Mouse (Mus musculus): Measurements from ENCODE around the gene Gdpd3. TPM values are rescaled to one million over a fixed set of nuclear protein-coding genes. Genes with fewer than 3 reads are reported as not detected.

Gdpd3 gene
- total RNA-seq, 2 experiments from 2014 or later = 9.2 TPM; not detected in 1

DNA sequence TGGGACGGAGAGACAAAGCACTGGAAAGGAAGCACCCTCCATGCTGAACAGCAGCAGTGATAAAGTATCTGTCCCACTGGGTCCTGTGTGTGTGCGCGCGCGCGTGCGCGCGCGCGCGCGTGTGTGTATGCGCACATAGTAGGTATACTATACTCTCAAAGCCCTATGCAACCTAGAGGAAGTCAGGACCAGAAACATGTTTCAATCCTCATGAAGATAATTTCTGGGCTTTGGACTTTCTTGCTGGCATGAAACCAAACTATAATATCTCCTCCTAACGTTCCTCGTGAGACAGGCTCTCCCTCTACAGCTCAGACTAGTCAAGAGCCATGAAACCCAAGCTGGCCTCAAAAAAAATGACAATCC lies 34.9 kb downstream of the Gdpd3 start:
- ATAC-seq (replicated peaks; ENCODE audit: low FRiP score, poor library complexity, severe bottlenecking) = no peak

DNA sequence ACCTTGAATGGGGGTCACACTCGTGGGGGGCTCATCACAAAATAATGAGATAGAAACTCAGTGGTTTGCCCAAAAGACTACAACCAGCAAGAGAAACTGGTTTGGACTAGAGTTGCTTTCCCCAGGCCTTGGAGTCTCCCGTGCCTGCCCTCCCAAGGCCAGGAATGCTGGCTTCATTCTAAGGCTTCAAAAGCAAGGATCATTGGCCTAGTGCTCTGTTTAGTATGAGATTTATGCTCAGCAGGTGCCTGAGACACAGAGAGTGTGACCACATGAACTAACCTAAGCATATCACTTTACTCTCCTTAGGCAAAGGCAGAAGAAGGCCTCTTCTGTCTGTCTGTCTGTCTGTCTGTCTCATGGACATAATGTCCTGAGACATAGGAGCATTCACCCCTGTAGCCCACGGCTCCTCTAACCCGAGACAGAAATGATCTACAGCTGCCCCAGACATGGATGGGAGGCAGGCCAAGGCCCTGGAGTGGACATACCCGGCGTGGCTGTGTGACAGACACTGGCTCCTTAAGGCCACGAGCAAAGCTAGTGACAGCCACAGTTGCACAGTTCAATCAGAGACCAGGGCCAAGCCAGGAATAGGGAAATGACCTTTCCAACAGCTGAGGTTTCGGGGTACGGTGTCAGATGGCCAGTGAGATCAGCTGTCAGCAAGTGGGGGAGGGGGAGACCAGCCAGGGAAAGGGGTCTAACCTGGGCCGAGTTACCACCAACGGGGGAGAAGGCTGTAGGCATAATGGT lies 36.2 kb downstream of the Gdpd3 start:
- ATAC-seq (replicated peaks; ENCODE audit: low FRiP score, poor library complexity, severe bottlenecking) = no peak

DNA sequence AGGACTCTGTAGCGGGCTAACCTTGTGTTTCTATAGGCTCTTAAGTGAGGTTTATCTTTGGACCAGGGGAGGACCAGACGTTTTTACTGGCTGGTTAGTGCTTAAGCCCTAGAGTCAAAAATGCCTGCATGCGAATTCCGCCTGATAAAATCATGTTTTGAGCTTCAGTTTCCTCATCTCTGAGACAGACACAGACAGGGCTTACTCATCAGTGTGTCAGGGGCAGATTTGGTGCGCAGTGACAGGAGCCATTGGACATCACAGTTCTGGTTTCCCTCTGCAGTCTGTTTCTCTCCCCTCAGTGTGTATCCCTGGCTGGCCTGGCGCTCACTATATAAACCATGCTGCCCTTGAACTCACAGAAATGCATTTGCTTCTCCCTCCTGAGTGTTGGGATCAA lies 37.0 kb downstream of the Gdpd3 start:
- no peak for ATAC-seq (replicated peaks; ENCODE audit: low FRiP score, poor library complexity, severe bottlenecking)

- ATAC-seq (replicated peaks; ENCODE audit: low FRiP score, poor library complexity, severe bottlenecking) = no peak
These were observed 37.6 kb downstream of the Gdpd3 start for GRCm38 (mm10) chr7:126803751-126804150.

- peak; percentile 74 for ATAC-seq (replicated peaks; ENCODE audit: low FRiP score, poor library complexity, severe bottlenecking)
These were observed 40.8 kb downstream of the Gdpd3 start for GRCm38 (mm10) chr7:126806956-126807355.

GRCm38 (mm10) chr7:126807405-126807804 lies 41.3 kb downstream of the Gdpd3 start:
- no peak for ATAC-seq (replicated peaks; ENCODE audit: low FRiP score, poor library complexity, severe bottlenecking)

GRCm38 (mm10) chr7:126808703-126809455 lies 42.7 kb downstream of the Gdpd3 start:
- ATAC-seq (replicated peaks; ENCODE audit: low FRiP score, poor library complexity, severe bottlenecking) = peak; percentile 92

DNA sequence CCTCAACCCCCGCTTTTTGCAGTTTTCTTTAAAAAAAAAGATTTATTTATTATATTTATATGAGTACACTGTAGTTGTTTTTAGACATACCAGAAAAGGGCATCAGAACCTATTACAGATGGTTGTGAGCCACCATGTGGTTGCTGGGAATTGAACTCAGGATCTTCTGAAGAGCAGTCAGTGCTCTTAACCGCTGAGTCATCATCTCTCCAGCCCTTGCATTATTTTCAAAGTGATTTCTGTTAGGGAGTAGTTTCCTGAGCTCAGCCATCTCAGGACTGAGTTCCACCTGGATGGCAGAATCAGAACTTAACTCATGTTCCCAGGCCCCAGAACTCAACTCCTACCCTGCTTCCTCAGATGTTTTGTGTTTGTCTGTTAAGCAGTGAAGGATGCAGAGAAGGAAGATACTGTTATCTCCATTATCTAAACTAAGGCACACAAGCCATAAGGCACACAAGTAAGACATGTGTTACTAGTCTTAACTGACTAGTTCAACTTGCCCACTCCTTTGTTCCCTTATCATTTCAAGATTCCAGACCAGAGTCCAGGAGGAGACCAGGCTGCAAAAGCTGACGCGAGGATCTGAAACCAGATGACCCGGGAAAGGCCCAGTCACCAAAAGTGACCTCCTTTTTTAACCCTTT lies 43.7 kb downstream of the Gdpd3 start:
- no peak for ATAC-seq (replicated peaks; ENCODE audit: low FRiP score, poor library complexity, severe bottlenecking)

DNA sequence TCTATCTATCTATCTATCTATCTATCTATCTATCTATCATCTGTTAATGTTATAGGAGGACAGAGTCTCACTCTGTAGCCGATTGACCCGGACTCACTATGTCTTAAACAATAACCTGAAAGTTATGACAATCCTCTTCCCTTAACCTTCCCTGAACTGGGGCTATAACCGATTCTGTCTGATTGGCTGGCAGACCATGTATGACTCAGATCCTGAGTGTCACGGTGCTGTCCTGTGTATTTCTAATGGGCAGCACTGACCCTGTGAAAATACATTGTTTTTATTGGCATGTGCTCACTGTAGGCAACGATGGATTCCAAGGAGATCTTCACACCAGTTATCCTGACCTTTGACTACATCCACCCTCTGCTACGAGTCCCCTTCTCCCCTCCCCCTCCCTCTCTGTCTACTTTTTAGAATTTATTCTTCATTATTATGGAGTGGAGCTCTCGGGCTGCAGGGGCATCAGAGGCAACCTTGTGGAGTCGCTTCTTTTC lies 49.6 kb downstream of the Gdpd3 start:
- no peak for ATAC-seq (replicated peaks; ENCODE audit: low FRiP score, poor library complexity, severe bottlenecking)

DNA sequence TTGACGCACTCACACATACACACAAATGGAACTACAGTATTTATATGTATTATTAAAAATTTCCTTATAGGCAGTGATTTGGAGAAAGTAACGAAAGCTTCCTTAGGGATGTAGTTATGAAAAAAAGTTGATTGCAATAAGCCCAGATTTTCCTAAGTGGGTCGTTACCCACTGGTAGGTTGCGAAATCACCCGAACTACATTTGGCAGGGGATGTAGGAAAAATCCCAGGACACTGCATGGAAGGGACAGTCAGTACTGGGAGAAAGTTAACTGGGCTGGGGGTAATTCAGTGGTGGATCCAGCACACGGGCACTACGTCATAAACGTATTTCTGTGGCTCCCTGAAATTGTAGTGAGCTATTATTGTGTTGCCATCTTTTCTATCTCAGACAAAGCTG lies 50.4 kb downstream of the Gdpd3 start:
- ATAC-seq (replicated peaks; ENCODE audit: low FRiP score, poor library complexity, severe bottlenecking) = no peak

DNA sequence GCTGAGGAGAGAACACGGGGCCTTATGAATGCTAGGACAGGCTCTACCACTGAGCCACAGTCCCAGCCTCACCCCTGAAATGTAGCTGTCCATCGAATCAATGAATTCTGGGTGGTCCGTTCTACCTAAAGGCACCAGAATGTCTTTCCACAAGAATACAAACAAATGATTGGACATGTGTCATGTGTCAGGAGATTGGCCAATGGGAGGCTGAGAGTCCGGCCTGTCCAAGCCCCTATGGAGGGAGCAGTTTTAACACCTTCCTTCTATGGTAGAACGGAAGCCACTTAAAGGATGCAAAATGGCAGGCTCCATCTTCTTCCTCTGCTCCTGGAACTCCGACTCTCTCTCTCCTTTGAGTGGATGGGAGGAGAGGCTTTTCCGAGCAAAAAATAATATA lies 51.5 kb downstream of the Gdpd3 start:
- no peak for ATAC-seq (replicated peaks; ENCODE audit: low FRiP score, poor library complexity, severe bottlenecking)

GRCm38 (mm10) chr7:126818818-126819217 lies 52.7 kb downstream of the Gdpd3 start:
- ATAC-seq (replicated peaks; ENCODE audit: low FRiP score, poor library complexity, severe bottlenecking) = no peak

- ATAC-seq (replicated peaks; ENCODE audit: low FRiP score, poor library complexity, severe bottlenecking) = peak; percentile 78
These were observed 55.8 kb downstream of the Gdpd3 start for GRCm38 (mm10) chr7:126821835-126822511.

- ATAC-seq (replicated peaks; ENCODE audit: low FRiP score, poor library complexity, severe bottlenecking) = no peak
These were observed 56.6 kb downstream of the Gdpd3 start for GRCm38 (mm10) chr7:126822741-126823140.

DNA sequence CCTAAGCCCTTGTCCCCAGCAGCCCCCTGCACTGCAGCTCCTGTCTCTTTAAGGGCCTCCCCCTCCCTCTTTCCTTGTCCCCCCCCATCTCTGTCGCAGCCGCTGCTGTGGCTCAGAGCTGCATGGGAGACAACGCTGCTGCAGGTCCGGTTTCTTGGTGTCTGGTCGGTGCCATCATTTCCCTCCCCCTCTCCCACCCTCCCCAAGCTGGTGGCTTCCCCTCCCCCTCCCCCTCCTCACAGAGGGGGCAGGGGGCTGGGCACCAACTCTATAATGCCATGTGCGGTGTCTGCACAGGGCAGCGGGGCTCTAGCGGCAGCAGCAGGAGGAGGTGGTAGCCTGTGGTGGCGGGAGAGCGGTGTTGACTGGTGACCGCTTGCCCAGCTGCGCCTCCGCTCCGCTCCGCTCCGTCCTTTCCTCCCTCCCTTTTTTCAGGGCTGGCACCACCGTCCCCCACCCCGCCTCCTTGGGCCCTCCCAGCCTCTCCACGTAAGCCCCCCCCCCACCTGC lies 57.1 kb downstream of the Gdpd3 start:
- no peak for ATAC-seq (replicated peaks; ENCODE audit: low FRiP score, poor library complexity, severe bottlenecking)

- ATAC-seq (replicated peaks; ENCODE audit: low FRiP score, poor library complexity, severe bottlenecking) = no peak
These were observed 57.8 kb downstream of the Gdpd3 start for GRCm38 (mm10) chr7:126823940-126824339.

All from erythroid progenitor cell, adult 5-6 weeks (primary cell).